Mouse (Mus musculus) brain, embryonic 14.5 days (tissue): ENCODE results near the gene Htra3. TPM values are rescaled to one million over a fixed set of nuclear protein-coding genes. Genes with fewer than 3 reads are reported as not detected.

Experiments
- DNase-seq: peaks from one replicate; pipeline ENCODE4 v3.0.0-alpha.2; 2011; ENCODE audit warnings: low read depth
- CTCF ChIP-seq: fragments of 200-500 bp; IDR thresholded peaks from 2 replicates; pipeline ENCODE4 v1.5.1; 2012; ENCODE audit warnings: inconsistent platforms, mild to moderate bottlenecking, moderate library complexity, borderline replicate concordance; ENCODE audit not compliant: insufficient read depth, insufficient read length; ENCODE audit errors: extremely low read depth
- POLR2A ChIP-seq: fragments of 200-500 bp; IDR thresholded peaks from 2 replicates; pipeline ENCODE4 v1.6.1; 2012; ENCODE audit warnings: mild to moderate bottlenecking, inconsistent platforms, borderline replicate concordance; ENCODE audit not compliant: poor library complexity, insufficient read depth, insufficient read length, severe bottlenecking; ENCODE audit errors: extremely low read depth
- polyA plus RNA-seq: library from polyadenylated mRNA; depleted of rRNA; stranded (reverse); fragments of >200 nt; gene quantifications from 2 replicates; pipeline ENCODE4 v1.2.3, GENCODE M21; 2012

Gene Htra3
- polyA plus RNA-seq, 1 experiment: 14.8 TPM

GRCm38 (mm10) chr5:35691246-35691645 is 11.7 kb upstream of the Htra3 start:
- TF ChIP-seq POLR2A (no peak), CTCF (no peak)
- DNase-seq: no peak

GRCm38 (mm10) chr5:35690485-35691165 is 11.0 kb upstream of the Htra3 start:
- no peak for DNase-seq
- TF ChIP-seq POLR2A (no peak), CTCF (no peak)

GRCm38 (mm10) chr5:35689374-35689773 is 9.8 kb upstream of the Htra3 start:
- TF ChIP-seq CTCF (no peak), POLR2A (no peak)
- no peak for DNase-seq

- no peak for TF ChIP-seq POLR2A
- no peak for TF ChIP-seq CTCF
Measured at GRCm38 (mm10) chr5:35688851-35689250, 9.3 kb upstream of the Htra3 start.

GRCm38 (mm10) chr5:35687098-35687497 is 7.5 kb upstream of the Htra3 start:
- TF ChIP-seq CTCF (no peak), POLR2A (no peak)
- DNase-seq: peak; percentile 17

More at GRCm38 (mm10) chr5:35688851-35689250, 9.3 kb upstream of the Htra3 start:
- DNase-seq: no peak

GRCm38 (mm10) chr5:35686336-35686735 is 6.8 kb upstream of the Htra3 start:
- no peak for TF ChIP-seq POLR2A
- TF ChIP-seq CTCF: no peak
- no peak for DNase-seq

- TF ChIP-seq POLR2A (no peak), CTCF (no peak)
- DNase-seq: no peak
Measured at GRCm38 (mm10) chr5:35685079-35685478, 5.5 kb upstream of the Htra3 start.

GRCm38 (mm10) chr5:35680958-35681357 is 1.4 kb upstream of the Htra3 start:
- DNase-seq: no peak
- TF ChIP-seq POLR2A: no peak
- peak; percentile 37; the same call in 1 of the 2 replicates for TF ChIP-seq CTCF

GRCm38 (mm10) chr5:35676964-35677363 is 2.6 kb downstream of the Htra3 start:
- no peak for DNase-seq
- TF ChIP-seq CTCF (no peak), POLR2A (no peak)

GRCm38 (mm10) chr5:35674081-35674555 is 5.5 kb downstream of the Htra3 start:
- peak; percentile 18 for DNase-seq
- no peak for TF ChIP-seq CTCF
- TF ChIP-seq POLR2A: no peak

GRCm38 (mm10) chr5:35673086-35673485 is 6.5 kb downstream of the Htra3 start:
- DNase-seq: peak; percentile 50
- TF ChIP-seq CTCF (no peak), POLR2A (no peak)

- no peak for TF ChIP-seq POLR2A
- TF ChIP-seq CTCF: no peak
Measured at GRCm38 (mm10) chr5:35672581-35672980, 7.0 kb downstream of the Htra3 start.

More at GRCm38 (mm10) chr5:35672581-35672980, 7.0 kb downstream of the Htra3 start:
- DNase-seq: no peak
